Mouse (Mus musculus): ENCODE data around the gene Ctcfl.

Ctcfl gene

GRCm38 (mm10) chr2:173119023-173119944 is at the start of gene Ctcfl:
Ctcfl (minus strand) TSS chr2:173119525.
- no peak for DNase-seq (ENCODE audit: low spot score)

DNA sequence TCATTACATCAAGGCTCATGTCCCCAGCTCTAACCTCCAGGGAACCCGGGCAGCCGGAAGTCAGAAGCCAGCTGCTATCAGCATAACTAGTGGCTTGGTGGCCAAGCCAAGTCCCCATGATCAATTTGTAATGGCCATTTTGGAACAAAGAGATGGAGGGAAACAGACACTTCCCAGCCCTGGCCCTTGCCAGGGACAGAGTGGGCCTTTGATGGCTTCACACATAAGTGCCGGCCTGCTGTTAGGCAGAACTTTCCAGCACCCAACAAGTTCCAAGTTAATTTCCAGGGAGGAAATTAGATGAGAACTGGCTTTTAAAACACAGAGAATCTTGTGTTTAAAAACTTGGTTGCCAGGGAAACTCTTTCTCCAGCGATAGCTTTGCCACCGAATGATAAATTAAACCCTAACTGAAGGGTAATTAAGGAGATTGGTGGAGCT is 49.1 kb upstream of the Ctcfl start:
- no peak for DNase-seq (ENCODE audit: low spot score)

DNA sequence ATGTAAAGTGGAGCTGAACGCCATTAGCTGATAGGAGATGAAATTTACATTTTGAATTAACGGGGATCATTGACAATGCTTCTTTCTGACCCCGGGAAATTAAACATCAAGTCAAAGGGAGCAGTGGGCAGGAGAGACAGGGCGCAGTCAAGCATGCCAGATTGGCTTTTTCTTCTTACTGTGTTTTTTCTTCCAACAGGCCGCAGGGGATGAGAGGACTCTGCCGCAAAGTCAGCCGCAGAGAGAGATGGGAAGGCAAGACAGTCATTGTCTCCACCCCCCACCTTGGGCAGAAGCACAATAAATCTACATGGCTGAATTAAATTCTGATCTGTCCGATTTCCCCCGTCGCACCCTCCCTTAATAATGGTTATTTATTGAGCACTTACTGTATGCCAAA is 46.0 kb upstream of the Ctcfl start:
- DNase-seq (ENCODE audit: low spot score), result no peak

DNA sequence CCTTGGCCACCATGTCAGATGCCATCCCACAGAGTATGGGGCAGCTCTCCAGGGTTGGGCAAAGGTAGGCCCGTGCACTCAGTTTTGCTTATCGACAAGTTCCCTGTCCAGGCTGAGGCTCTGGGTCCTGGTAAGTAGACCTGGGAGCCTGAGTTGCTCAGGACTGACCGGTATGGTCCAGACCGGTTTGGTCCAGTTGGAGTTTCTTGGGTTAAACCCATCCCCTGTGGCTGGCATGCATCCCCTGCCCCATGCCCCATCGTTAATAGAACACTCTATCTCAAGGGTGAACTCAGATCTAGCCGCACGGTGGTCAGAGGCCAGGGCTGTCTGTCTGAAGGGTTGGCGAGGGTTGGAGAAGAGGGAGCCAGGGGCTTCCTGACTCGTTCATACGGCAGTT is 45.6 kb upstream of the Ctcfl start:
- no peak for DNase-seq (ENCODE audit: low spot score)

DNA sequence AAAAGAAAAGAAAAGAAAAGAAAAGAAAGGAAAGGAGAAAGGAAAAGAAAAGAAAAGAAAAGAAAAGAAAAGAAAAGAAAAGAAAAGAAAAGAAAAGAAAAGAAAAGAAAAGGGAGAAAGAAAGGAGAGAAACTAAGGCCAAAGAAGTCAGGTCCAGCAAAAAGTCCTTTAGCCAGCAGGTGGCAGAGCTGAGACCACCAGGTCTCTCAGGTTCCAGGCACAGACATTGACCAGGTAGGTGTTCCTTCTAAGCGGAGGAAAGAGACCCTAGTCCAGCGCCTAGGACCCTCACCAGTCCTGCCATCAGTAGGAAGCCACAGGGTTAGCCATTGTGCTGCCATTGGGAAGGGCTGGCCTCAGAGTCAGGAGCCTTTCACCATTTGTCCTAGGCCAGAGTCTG is 45.0 kb upstream of the Ctcfl start:
- no peak for DNase-seq (ENCODE audit: low spot score)

DNA sequence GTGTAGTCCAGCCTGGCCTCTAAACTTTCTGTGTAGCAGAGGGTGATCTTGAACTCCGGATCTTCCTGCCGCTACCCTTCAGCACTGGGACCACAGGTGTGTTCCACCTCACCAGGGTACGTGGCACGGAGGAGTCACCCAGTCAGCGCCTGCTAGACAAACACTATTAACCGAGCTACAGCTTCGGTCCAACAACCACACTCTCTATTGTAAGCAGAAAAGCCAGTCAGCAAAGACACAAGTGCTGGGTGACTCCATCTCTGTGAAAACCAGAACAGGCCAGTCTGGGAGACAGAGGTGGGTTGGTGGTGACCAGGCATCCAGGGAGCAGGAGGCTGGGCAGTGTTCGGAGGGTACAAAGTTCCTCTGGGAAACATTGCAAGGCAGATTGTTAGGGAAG is 44.1 kb upstream of the Ctcfl start:
- no peak for DNase-seq (ENCODE audit: low spot score)

DNA sequence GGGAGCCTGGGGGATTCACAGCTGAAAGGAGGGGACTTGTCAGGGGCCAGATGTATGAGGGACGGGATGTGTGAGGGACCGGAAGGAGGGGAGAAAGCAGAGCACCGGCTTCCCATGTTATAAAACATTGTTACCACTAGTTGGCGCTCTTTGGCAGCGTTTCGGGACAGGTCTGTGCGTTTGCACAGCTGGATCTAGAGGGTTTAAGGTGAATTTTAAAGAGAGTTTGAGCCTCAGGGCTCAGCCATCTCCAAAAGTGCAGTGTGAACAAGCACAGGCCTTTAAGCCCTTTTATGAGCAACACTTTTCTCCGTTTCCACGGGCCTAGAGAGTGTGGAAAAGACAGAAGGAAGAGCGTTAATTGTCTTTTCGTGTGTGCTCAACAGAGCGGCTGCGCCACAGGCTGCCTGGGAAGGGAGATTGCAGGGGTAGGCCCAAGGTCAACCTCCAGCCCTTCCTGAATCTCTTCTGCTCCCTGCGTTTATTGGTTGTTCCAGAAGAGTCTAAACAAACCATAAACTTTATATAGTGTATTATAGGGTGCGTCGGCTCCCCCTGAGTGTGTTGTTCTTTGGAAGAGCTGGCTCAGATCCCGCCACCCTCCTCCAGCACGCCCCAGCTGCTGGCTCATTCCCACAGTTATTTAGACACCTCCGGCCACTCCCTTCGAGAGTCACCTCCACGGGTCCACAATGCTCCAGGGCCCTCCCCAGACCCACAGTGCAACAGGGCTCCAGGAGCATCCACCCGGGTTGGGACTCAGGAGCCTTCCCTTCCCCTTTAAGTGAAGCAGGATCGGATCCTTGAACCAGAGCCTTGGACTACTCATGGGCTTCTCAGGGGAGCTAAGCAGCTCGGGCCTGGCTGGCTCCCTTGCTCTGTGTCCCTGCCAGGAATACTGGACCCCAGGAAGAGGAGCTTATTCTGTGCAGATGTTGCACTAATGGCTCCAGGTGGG is 40.3 kb upstream of the Ctcfl start:
- DNase-seq (ENCODE audit: low spot score), result peak; percentile 61

DNA sequence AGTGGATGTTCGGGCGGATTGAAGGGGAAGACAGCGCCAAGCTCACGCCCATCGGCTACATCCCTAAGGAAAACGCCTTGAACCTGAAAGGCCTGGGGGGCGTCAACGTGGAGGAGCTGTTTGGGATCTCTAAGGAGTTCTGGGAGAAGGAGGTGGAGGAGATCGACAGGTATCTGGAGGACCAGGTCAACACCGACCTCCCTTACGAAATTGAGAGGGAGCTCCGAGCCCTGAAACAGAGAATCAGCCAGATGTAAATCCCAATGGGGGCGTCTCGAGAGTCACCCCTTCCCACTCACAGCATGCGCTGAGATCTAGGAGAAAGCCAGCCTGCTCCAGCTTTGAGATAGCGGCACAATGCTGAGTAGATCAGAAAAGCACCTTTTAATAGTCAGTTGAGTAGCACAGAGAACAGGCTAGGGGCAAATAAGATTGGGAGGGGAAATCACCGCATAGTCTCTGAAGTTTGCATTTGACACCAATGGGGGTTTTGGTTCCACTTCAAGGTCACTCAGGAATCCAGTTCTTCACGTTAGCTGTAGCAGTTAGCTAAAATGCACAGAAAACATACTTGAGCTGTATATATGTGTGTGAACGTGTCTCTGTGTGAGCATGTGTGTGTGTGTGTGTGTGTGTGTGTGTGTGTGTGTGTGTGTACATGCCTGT is 39.2 kb upstream of the Ctcfl start:
- no peak for DNase-seq (ENCODE audit: low spot score)

- DNase-seq (ENCODE audit: low spot score), result no peak
Measured at GRCm38 (mm10) chr2:173157871-173158270, 38.5 kb upstream of the Ctcfl start.

- DNase-seq (ENCODE audit: low spot score), result no peak
Measured at GRCm38 (mm10) chr2:173157376-173157775, 38.1 kb upstream of the Ctcfl start.

GRCm38 (mm10) chr2:173156923-173157322 is 37.6 kb upstream of the Ctcfl start:
- no peak for DNase-seq (ENCODE audit: low spot score)

GRCm38 (mm10) chr2:173155907-173156306 is 36.6 kb upstream of the Ctcfl start:
- no peak for DNase-seq (ENCODE audit: low spot score)

DNA sequence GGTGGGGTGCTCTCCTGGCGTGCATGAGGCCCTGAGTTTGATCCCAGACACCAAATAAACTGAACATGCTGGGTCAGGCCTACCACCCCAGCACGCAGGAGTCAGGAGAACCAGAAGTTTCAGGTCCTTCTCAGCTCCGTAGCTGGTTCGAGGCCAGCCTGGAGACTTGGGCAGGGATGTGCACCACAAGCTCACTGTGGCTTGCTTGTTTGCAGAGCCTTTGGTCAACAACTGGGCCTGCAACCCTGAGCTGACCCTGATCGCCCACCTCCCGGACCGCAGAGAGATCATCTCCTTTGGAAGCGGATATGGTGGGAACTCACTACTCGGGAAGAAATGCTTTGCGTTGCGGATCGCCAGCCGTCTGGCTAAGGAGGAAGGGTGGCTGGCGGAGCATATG is 35.6 kb upstream of the Ctcfl start:
- no peak for DNase-seq (ENCODE audit: low spot score)

DNA sequence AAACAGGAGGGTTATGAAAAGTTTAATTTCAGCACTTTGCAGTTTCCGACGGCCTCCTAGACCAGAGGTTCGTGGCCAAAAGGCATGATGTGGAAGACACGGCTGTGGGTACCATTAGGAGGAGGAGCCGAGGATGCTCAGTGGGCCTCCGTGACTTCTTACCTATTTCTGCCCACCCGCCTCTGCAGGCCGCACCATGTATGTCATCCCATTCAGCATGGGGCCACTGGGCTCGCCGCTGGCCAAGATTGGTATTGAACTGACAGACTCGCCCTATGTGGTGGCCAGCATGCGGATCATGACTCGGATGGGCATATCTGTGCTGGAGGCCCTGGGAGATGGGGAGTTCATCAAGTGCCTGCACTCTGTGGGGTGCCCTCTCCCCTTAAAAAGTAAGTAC is 35.2 kb upstream of the Ctcfl start:
- DNase-seq (ENCODE audit: low spot score), result no peak

DNA sequence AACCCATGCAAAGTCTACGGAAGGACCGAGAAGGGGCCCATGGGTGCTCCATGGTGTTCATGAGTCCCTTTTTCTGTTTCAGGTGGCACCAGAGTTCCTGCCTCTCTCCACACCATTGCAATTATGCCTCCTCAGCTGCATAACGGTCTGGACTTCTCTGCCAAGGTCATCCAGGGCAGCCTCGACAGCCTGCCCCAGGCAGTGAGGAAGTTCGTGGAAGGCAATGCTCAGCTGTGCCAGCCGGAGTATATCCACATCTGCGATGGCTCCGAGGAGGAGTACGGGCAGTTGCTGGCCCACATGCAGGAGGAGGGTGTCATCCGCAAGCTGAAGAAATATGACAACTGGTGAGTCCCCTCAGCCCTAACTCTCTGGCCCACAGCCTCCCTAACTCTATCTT is 33.9 kb upstream of the Ctcfl start:
- no peak for DNase-seq (ENCODE audit: low spot score)

- DNase-seq (ENCODE audit: low spot score), result no peak
Measured at GRCm38 (mm10) chr2:173152436-173153151, 33.3 kb upstream of the Ctcfl start, which contains the start of gene Pck1. Pck1 (plus strand) TSS chr2:173153048.

- DNase-seq (ENCODE audit: low spot score), result no peak
Measured at GRCm38 (mm10) chr2:173151784-173152284, 32.5 kb upstream of the Ctcfl start.

GRCm38 (mm10) chr2:173151352-173151751 is 32.0 kb upstream of the Ctcfl start:
- no peak for DNase-seq (ENCODE audit: low spot score)

DNA sequence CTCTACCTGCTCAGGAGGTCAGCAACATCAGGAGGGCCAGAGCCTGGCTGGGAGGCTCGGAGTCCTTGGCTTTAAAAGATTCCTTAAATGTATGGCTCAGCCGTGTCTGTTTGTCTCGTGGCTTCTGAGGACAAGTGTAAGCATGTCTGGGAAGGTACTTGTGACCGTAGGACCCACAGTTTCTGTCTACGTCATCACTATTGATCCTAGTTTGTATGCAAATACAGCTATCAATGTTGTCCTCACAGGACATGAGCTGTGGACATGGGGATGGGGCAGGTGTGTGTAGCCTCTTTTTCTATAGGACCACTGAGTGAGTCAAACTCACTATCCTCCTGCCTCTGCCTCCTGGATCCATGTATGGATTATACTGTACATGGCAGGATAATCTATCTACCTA is 28.7 kb upstream of the Ctcfl start:
- DNase-seq (ENCODE audit: low spot score), result no peak

DNA sequence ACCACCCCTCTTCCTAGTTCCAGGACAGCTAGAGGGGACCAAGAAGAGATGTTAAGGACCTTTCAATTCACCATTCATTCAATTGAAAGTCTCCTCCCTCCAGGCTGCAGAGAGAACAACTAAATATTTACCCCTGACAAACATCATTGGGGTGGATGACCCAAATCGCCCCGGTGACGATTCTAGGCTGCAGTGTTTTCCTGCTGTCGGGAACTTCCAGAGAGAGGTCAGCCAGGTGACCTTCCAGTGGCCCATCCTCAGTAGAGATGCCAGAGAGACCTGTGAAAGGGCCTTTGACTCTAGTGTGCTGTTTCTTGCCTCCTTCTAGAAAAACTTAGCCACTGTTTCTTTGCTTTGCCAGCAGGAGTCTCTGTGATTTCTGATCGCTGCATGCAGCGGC is 27.4 kb upstream of the Ctcfl start:
- DNase-seq (ENCODE audit: low spot score), result no peak

DNA sequence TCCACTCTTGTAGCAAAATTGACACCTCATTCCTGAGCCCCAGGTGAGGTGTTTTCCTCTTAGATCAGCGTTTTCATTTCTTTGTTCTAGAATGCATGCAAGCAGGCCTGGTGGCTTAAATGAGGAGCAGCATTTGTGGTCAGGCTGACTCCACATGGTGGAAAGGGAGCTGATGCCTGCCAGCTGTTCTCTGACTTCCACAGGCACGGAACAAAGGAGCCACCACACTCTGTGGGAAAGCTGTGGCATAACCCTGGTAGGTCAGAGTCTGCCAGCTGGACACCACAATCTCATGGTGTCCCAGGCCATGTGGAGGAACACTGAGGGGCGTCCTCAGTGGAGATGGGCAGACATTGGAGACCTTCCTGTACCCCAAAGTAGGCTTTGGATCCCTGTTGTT is 26.5 kb upstream of the Ctcfl start:
- no peak for DNase-seq (ENCODE audit: low spot score)
